Mouse (Mus musculus): ENCODE data around the gene Prdm10. TPM values are rescaled to one million over a fixed set of nuclear protein-coding genes. Genes with fewer than 3 reads are reported as not detected.

The Prdm10 gene
- polyA plus RNA-seq, 1 experiment from 2014 or later, result 1.1 TPM

DNA sequence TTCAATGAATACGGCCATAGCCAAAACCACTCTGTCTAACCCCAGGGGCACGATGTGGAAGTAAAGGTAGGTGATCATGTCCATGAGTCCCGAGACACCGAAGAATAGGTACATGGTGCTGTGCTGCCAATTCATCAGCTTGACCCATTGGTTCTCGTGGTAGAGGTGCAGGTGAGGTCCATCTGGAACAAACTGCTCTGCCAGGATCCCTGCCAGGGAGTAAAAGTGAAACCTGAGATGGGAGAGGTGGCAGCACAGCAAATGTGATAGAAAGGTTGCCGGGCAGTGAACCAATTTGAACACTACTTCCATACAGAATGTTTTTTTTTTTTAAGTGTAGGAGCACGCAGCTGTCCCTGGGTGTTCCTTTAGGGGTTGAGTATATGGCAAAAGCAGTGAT lies 148.6 kb downstream of the Prdm10 start:
- Histone ChIP-seq H3K27ac (replicated peaks) (no peak overlapping the region), H3K4me2 (replicated peaks; ENCODE audit: low read depth) (no peak overlapping the region), H3K9me3 (ENCODE audit: control insufficient read depth, low read length) (no peaks in the 10 kb centered on the region), H3K36me3 (ENCODE audit: control insufficient read depth, insufficient read depth, low read length) (no peaks in the 10 kb centered on the region), H3K4me3 (ENCODE audit: low read depth, low read length) (no peak overlapping the region), H3K27me3 (ENCODE audit: control insufficient read depth, insufficient read depth, low read length) (no peaks in the 10 kb centered on the region), H3K9ac (ENCODE audit: low read length) (no peak overlapping the region), H3K4me1 (replicated peaks; ENCODE audit: control insufficient read depth, insufficient read depth) (no peaks in the 10 kb centered on the region)
- no peak for DNase-seq (ENCODE audit: low spot score)
- no peak for TF ChIP-seq EP300 (optimal IDR thresholded peaks at IDR 0.05)
- no peak for TF ChIP-seq CTCF (IDR thresholded peaks at IDR 0.05; ENCODE audit: low read depth)
- 78% methylated on average over 7 of the region's 7 CpGs for WGBS
- no peak for ATAC-seq (ENCODE audit: low FRiP score, low TSS enrichment)

DNA sequence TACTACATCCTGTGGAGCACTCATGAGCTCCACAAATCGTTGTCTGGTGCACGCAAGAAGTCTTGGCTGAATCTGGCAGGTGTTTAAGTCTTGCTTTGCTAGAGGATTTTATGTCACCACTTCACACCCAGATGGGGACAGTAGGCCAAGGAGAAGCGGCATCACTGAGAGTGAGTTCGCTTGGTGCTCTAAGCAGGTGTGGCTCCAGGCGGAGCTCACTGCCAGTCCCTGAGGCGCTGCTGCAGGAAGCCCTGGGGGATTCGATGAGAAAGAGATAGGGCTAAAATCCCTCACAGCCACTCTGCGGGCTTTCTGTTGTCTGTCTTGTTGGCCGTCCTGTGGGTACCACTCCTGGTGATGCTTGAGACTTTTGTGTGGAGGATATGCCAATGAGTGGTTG lies 149.7 kb downstream of the Prdm10 start:
- DNase-seq (ENCODE audit: low spot score) (no peak), ATAC-seq (ENCODE audit: low FRiP score, low TSS enrichment) (no peak)
- H3K4me2 ChIP-seq (replicated peaks; ENCODE audit: low read depth), result no peak overlapping the region
- H3K4me3 ChIP-seq (ENCODE audit: low read depth, low read length), result no peak overlapping the region
- no peaks in the 10 kb centered on the region for H3K9me3 ChIP-seq (ENCODE audit: control insufficient read depth, low read length)
- H3K27me3 ChIP-seq (ENCODE audit: control insufficient read depth, insufficient read depth, low read length), result no peaks in the 10 kb centered on the region
- H3K36me3 ChIP-seq (ENCODE audit: control insufficient read depth, insufficient read depth, low read length), result no peaks in the 10 kb centered on the region
- TF ChIP-seq EP300 (optimal IDR thresholded peaks at IDR 0.05) (no peak), CTCF (IDR thresholded peaks at IDR 0.05; ENCODE audit: low read depth) (no peak)
- no peak overlapping the region for H3K9ac ChIP-seq (ENCODE audit: low read length)
- WGBS, result 62% methylated on average over 9 of the region's 9 CpGs
- H3K4me1 ChIP-seq (replicated peaks; ENCODE audit: control insufficient read depth, insufficient read depth), result no peaks in the 10 kb centered on the region
- no peak overlapping the region for H3K27ac ChIP-seq (replicated peaks)

Other genes with a start within 250 kb of the Prdm10 start
- gene Zbtb44, start 249.9 kb upstream of the Prdm10 start, polyA plus RNA-seq (2015; fragmentation: Nextera tagmentation; extraction: Ambion mirVana), result 6.5 and 8.2 TPM in 2 replicates
- gene St14, start 148.7 kb upstream of the Prdm10 start, polyA plus RNA-seq (2015; fragmentation: Nextera tagmentation; extraction: Ambion mirVana), result 60.4 and 61.6 TPM in 2 replicates
- gene Aplp2, start 68.7 kb upstream of the Prdm10 start, polyA plus RNA-seq (2015; fragmentation: Nextera tagmentation; extraction: Ambion mirVana), result 187 and 200 TPM in 2 replicates
- 8.7 and 9.0 TPM in 2 replicates for gene Nfrkb, start 105.7 kb downstream of the Prdm10 start, polyA plus RNA-seq (2015; fragmentation: Nextera tagmentation; extraction: Ambion mirVana)
- gene Tmem45b, start 183.9 kb downstream of the Prdm10 start, polyA plus RNA-seq (2015; fragmentation: Nextera tagmentation; extraction: Ambion mirVana), result 106 and 110 TPM in 2 replicates